12 mouse cellular contexts compared by ENCODE assay signal in the genomic region with DNA sequence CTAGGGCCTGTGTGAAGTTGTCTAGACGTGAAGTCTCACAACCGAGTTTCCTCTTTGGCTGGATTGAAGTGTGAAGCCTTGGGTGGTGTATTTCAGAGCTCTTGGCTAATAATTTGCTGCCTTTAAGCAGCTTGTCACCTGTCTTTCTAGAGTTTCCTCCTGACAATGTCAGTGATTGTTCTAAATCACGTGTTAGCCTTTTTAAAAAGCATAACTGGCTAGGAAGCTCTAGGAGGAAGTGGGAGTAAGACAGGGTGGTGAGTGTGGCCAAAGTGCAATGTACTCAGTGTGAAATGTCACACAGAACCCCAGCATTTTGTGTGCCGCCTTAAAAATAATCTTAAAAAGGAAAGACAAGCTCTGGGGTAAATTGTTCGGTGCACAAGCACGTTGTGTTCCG. TPM values are rescaled to one million over a fixed set of nuclear protein-coding genes. Genes with fewer than 3 reads are reported as not detected.
DNase-seq lines count a peak whose midpoint lies in the region; ATAC-seq lines count a peak whose summit lies in the region.
"Had no signal": no experiment of that assay in that cellular context is flagged by ENCODE, and none has a peak within 500 bp of the region (broad histone marks: within the 10 kb centered on the region; RNA-seq: fewer than 3 reads in every experiment).

No protein-coding gene starts in this region.

- WGBS in forebrain, embryonic 13.5 days, result 59% methylated on average over 7 of the region's 7 CpGs
- 52% methylated on average over 7 of the region's 7 CpGs for WGBS in forebrain, embryonic 12.5 days
- 49% methylated on average over 7 of the region's 7 CpGs for WGBS in neural tube, embryonic 13.5 days
- WGBS in intestine, embryonic 16.5 days, result 50% methylated on average over 7 of the region's 7 CpGs

- H3K9ac ChIP-seq in forebrain, embryonic 13.5 days, result 0 out of 2 replicates have a peak overlapping the region, but pooled peaks have one; percentile 9
- H3K9ac ChIP-seq in forebrain, embryonic 12.5 days, result no peak overlapping the region
- no peak overlapping the region for H3K9ac ChIP-seq in neural tube, embryonic 13.5 days
- no peak overlapping the region for H3K9ac ChIP-seq in intestine, embryonic 16.5 days (ENCODE audit: low read depth, low read length)
- H3K9ac ChIP-seq: embryonic facial prominence, embryonic 12.5 days; liver, embryonic 14.5 days had no signal

- no peak overlapping the region for H3K4me3 ChIP-seq in forebrain, embryonic 13.5 days
- H3K4me3 ChIP-seq in forebrain, embryonic 12.5 days (replicated peaks), result no peak overlapping the region
- no peak overlapping the region for H3K4me3 ChIP-seq in neural tube, embryonic 13.5 days
- no peak overlapping the region for H3K4me3 ChIP-seq in intestine, embryonic 16.5 days (ENCODE audit: low read length)
- H3K4me3 ChIP-seq: embryonic facial prominence, embryonic 12.5 days; left cerebral cortex, adult 2 months; megakaryocyte, embryonic 14.5 days had no signal

- H3K4me1 ChIP-seq in forebrain, embryonic 13.5 days, result no peaks in the 10 kb centered on the region
- H3K4me1 ChIP-seq in forebrain, embryonic 12.5 days, result peaks cover 4% of the 10 kb centered on the region; the same call in 1 of the 2 replicates
- H3K4me1 ChIP-seq in neural tube, embryonic 13.5 days (replicated peaks), result 0 out of 2 replicates have a peak, but pooled peaks cover 7% of the 10 kb centered on the region
- H3K4me1 ChIP-seq in intestine, embryonic 16.5 days (ENCODE audit: control insufficient read depth, insufficient read depth, low read length), result 0 out of 2 replicates have a peak, but pooled peaks cover 4% of the 10 kb centered on the region
- H3K4me1 ChIP-seq: embryonic facial prominence, embryonic 12.5 days had no signal

- no peaks in the 10 kb centered on the region for H3K27me3 ChIP-seq in forebrain, embryonic 13.5 days
- no peaks in the 10 kb centered on the region for H3K27me3 ChIP-seq in forebrain, embryonic 12.5 days
- no peaks in the 10 kb centered on the region for H3K27me3 ChIP-seq in neural tube, embryonic 13.5 days
- no peaks in the 10 kb centered on the region for H3K27me3 ChIP-seq in intestine, embryonic 16.5 days (replicated peaks; ENCODE audit: control insufficient read depth, insufficient read depth, low read length)
- H3K27me3 ChIP-seq: embryonic facial prominence, embryonic 12.5 days; megakaryocyte, embryonic 14.5 days had no signal

- DNase-seq in neural tube, embryonic 10.5 days (ENCODE audit: extremely low spot score, low spot score), result no peak
- DNase-seq in adrenal gland, postnatal 4 days (ENCODE audit: low spot score in 2 of 2), result no peak
- no peak for DNase-seq in kidney, postnatal 36 days

- no peaks in the 10 kb centered on the region for H3K36me3 ChIP-seq in forebrain, embryonic 13.5 days (ENCODE audit: poor library complexity, severe bottlenecking)
- no peaks in the 10 kb centered on the region for H3K36me3 ChIP-seq in forebrain, embryonic 12.5 days (replicated peaks)
- no peaks in the 10 kb centered on the region for H3K36me3 ChIP-seq in neural tube, embryonic 13.5 days
- no peaks in the 10 kb centered on the region for H3K36me3 ChIP-seq in intestine, embryonic 16.5 days (ENCODE audit: control insufficient read depth, insufficient read depth, low read length)
- H3K36me3 ChIP-seq: embryonic facial prominence, embryonic 12.5 days had no signal

- no peak for ATAC-seq in forebrain, embryonic 13.5 days
- ATAC-seq in forebrain, embryonic 12.5 days (ENCODE audit: low FRiP score), result no peak
- ATAC-seq in neural tube, embryonic 13.5 days (ENCODE audit: low read depth), result no peak
- ATAC-seq in intestine, embryonic 16.5 days, result peak; percentile 96
- peak; percentile 21; the same call in 1 of the 2 replicates for ATAC-seq in neutrophil, adult 5-6 weeks (ENCODE audit: extremely low read depth, insufficient number of reproducible peaks, low FRiP score, poor library complexity, severe bottlenecking)

- no peak overlapping the region for H3K4me2 ChIP-seq in forebrain, embryonic 13.5 days
- H3K4me2 ChIP-seq in forebrain, embryonic 12.5 days, result no peak overlapping the region
- no peak overlapping the region for H3K4me2 ChIP-seq in neural tube, embryonic 13.5 days
- H3K4me2 ChIP-seq in intestine, embryonic 16.5 days (ENCODE audit: low read depth, low read length), result no peak overlapping the region
- H3K4me2 ChIP-seq: embryonic facial prominence, embryonic 12.5 days had no signal

- H3K27ac ChIP-seq in forebrain, embryonic 13.5 days, result no peak overlapping the region
- no peak overlapping the region for H3K27ac ChIP-seq in forebrain, embryonic 12.5 days
- 0 out of 2 replicates have a peak overlapping the region, but pooled peaks have one; percentile 18 for H3K27ac ChIP-seq in neural tube, embryonic 13.5 days (replicated peaks)
- H3K27ac ChIP-seq in intestine, embryonic 16.5 days (ENCODE audit: low read length), result peak overlapping the region; percentile 76
- H3K27ac ChIP-seq: embryonic facial prominence, embryonic 12.5 days; left cerebral cortex, adult 2 months; liver, embryonic 14.5 days had no signal

- H3K9me3 ChIP-seq in forebrain, embryonic 13.5 days (replicated peaks), result no peaks in the 10 kb centered on the region
- no peaks in the 10 kb centered on the region for H3K9me3 ChIP-seq in forebrain, embryonic 12.5 days
- H3K9me3 ChIP-seq in neural tube, embryonic 13.5 days, result no peaks in the 10 kb centered on the region
- H3K9me3 ChIP-seq in intestine, embryonic 16.5 days (ENCODE audit: control insufficient read depth, low read length), result 0 out of 2 replicates have a peak, but pooled peaks cover 3% of the 10 kb centered on the region
- H3K9me3 ChIP-seq: embryonic facial prominence, embryonic 12.5 days had no signal

RNA-seq across cellular contexts. Expression of a gene that starts 10.3 kb away (rescaled TPM):
- polyA plus RNA-seq in forebrain, embryonic 13.5 days (2015; fragmentation: Nextera tagmentation; extraction: Ambion mirVana), result 16.1 TPM in 2 replicates
- 12.7 and 15.8 TPM in 2 replicates for polyA plus RNA-seq in forebrain, embryonic 12.5 days (2016; fragmentation: Nextera tagmentation; extraction: Ambion mirVana)
- polyA plus RNA-seq in neural tube, embryonic 13.5 days (2015; fragmentation: Nextera tagmentation; extraction: Ambion mirVana), result 18.5 and 18.9 TPM in 2 replicates
- polyA plus RNA-seq in intestine, embryonic 16.5 days (2015; fragmentation: Nextera tagmentation; extraction: Ambion mirVana), result 7.4 and 7.6 TPM in 2 replicates
- 13.3 and 14.2 TPM in 2 replicates for total RNA-seq in neutrophil, adult 5-6 weeks (2017)
- total RNA-seq in adrenal gland, postnatal 4 days (2021), result 1 to 10 TPM; 4.9 to 5.4 TPM

RNA-seq across cellular contexts. Expression of a gene that starts 10.4 kb away (rescaled TPM):
- polyA plus RNA-seq in forebrain, embryonic 13.5 days (2015; fragmentation: Nextera tagmentation; extraction: Ambion mirVana), result 228 and 236 TPM in 2 replicates
- polyA plus RNA-seq in forebrain, embryonic 12.5 days (2016; fragmentation: Nextera tagmentation; extraction: Ambion mirVana), result 174 and 186 TPM in 2 replicates
- 307 and 327 TPM in 2 replicates for polyA plus RNA-seq in neural tube, embryonic 13.5 days (2015; fragmentation: Nextera tagmentation; extraction: Ambion mirVana)
- polyA plus RNA-seq in intestine, embryonic 16.5 days (2015; fragmentation: Nextera tagmentation; extraction: Ambion mirVana), result 289 and 291 TPM in 2 replicates
- total RNA-seq in neutrophil, adult 5-6 weeks (2017), result 45.1 and 60.3 TPM in 2 replicates
- total RNA-seq in adrenal gland, postnatal 4 days (2021), result 100 to 1,000 TPM; 127 to 134 TPM

RNA-seq across cellular contexts. Expression of a gene that starts 27.9 kb away (rescaled TPM):
- polyA plus RNA-seq in forebrain, embryonic 13.5 days (2015; fragmentation: Nextera tagmentation; extraction: Ambion mirVana), result 56.9 and 58.7 TPM in 2 replicates
- 60.5 and 62.6 TPM in 2 replicates for polyA plus RNA-seq in forebrain, embryonic 12.5 days (2016; fragmentation: Nextera tagmentation; extraction: Ambion mirVana)
- 46.9 and 53.6 TPM in 2 replicates for polyA plus RNA-seq in neural tube, embryonic 13.5 days (2015; fragmentation: Nextera tagmentation; extraction: Ambion mirVana)
- polyA plus RNA-seq in intestine, embryonic 16.5 days (2015; fragmentation: Nextera tagmentation; extraction: Ambion mirVana), result 55.0 and 59.2 TPM in 2 replicates
- total RNA-seq in neutrophil, adult 5-6 weeks (2017), result 35.0 and 40.5 TPM in 2 replicates
- 10 to 100 TPM; 34.9 to 41.1 TPM for total RNA-seq in adrenal gland, postnatal 4 days (2021)

RNA-seq across cellular contexts. Expression of a gene that starts 28.4 kb away (rescaled TPM):
- 117 and 123 TPM in 2 replicates for polyA plus RNA-seq in forebrain, embryonic 13.5 days (2015; fragmentation: Nextera tagmentation; extraction: Ambion mirVana)
- polyA plus RNA-seq in forebrain, embryonic 12.5 days (2016; fragmentation: Nextera tagmentation; extraction: Ambion mirVana), result 106 and 115 TPM in 2 replicates
- 135 and 142 TPM in 2 replicates for polyA plus RNA-seq in neural tube, embryonic 13.5 days (2015; fragmentation: Nextera tagmentation; extraction: Ambion mirVana)
- polyA plus RNA-seq in intestine, embryonic 16.5 days (2015; fragmentation: Nextera tagmentation; extraction: Ambion mirVana), result 31.8 and 34.0 TPM in 2 replicates
- 9.3 and 12.1 TPM in 2 replicates for total RNA-seq in neutrophil, adult 5-6 weeks (2017)
- 10 to 100 TPM; 43.4 to 45.3 TPM for total RNA-seq in adrenal gland, postnatal 4 days (2021)

RNA-seq across cellular contexts. Expression of a gene that starts 47.9 kb away (rescaled TPM):
- polyA plus RNA-seq in forebrain, embryonic 13.5 days (2015; fragmentation: Nextera tagmentation; extraction: Ambion mirVana), result 152 and 167 TPM in 2 replicates
- 111 and 128 TPM in 2 replicates for polyA plus RNA-seq in forebrain, embryonic 12.5 days (2016; fragmentation: Nextera tagmentation; extraction: Ambion mirVana)
- polyA plus RNA-seq in neural tube, embryonic 13.5 days (2015; fragmentation: Nextera tagmentation; extraction: Ambion mirVana), result 163 and 169 TPM in 2 replicates
- 161 and 164 TPM in 2 replicates for polyA plus RNA-seq in intestine, embryonic 16.5 days (2015; fragmentation: Nextera tagmentation; extraction: Ambion mirVana)
- total RNA-seq in neutrophil, adult 5-6 weeks (2017), result 766 and 832 TPM in 2 replicates
- 100 to 1,000 TPM; 164 to 180 TPM for total RNA-seq in adrenal gland, postnatal 4 days (2021)

Comparison
In these comparisons a context has a peak if more than half of its experiments do, and no peak if none do; other contexts are left out.
1. ATAC-seq: peak in intestine, embryonic 16.5 days (single experiment) and neutrophil, adult 5-6 weeks (single experiment); none in forebrain, embryonic 13.5 days (single experiment), forebrain, embryonic 12.5 days (single experiment) and neural tube, embryonic 13.5 days (single experiment).
2. H3K27ac ChIP-seq: peak in neural tube, embryonic 13.5 days (single experiment) and intestine, embryonic 16.5 days (single experiment); none in forebrain, embryonic 13.5 days (single experiment) and forebrain, embryonic 12.5 days (single experiment).